Mouse (Mus musculus): ENCODE data around the gene Il1rl2.
A peak's percentile ranks its signal among the peaks of the same experiment; 100 is the strongest.

DNA sequence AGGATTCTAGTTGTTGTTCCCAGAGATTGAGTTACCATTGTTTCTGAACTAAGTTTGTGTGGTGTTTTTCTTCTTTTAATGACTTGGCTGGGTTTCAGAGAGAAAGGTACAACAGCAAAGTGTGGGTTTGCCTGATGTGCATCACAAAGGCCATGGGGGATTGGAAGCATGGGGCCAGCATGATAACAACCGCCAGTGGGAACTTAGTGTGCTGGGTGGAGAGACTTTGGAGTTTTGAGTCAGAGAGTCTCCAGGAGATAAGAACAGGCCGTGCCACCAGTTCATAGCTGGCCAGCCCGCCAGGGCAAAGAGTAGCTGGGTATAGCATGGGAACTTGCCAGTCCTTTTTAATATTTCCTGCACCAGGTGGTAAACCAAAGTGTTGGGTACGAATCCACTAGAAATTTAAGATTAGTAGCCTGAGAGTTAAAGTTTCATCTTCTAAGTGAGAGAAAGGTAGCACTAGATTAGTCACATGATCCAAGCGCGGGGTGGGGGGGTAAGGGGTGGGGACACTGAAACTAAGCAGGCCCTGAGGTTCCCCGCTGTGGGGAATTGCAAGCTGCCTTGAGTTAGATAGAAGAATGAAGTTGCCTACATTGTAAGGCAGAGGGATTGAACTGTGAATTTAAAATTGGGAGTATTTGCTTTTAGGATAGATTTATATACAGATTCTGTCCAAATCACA lies 21.1 kb upstream of the Il1rl2 start:
- TF ChIP-seq EP300 (IDR thresholded peaks at IDR 0.05; ENCODE audit: low read depth) (peak; percentile 93), CTCF (IDR thresholded peaks at IDR 0.05; ENCODE audit: low read depth) (no peak)

All from liver, postnatal 0 days (tissue).